Mouse (Mus musculus): ENCODE data around the gene Tmem35b. TPM values are rescaled to one million over a fixed set of nuclear protein-coding genes. Genes with fewer than 3 reads are reported as not detected.

Gene Tmem35b
- total RNA-seq, 2 experiments from 2014 or later: 5.5 to 5.8 TPM

DNA sequence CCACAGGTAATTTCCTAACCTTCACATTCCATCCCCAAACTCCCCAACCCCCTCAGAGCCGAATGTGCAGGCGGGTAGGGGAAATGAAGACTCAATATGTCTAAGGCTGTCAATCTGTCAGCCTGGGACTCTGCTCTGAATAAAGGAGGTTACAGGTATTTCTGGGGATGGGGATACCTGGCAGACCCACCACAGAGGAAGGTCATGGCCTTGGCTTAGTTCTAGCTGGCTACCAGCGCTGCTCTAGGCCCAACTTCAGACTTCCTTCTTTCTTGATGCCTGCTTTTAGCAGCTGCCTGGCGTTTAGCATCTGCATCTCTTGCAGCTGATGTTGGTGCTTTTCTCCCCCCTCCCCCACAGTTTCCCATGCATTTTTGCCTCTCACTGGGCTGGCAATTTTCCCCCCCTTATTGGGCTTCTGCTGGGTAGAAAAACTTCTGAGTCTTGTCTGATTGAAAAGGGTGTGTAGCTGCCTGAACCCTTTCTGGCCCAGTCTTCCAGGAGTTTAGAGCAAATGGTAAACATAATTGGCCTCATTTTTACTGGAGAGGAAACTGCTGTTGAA lies 47.9 kb downstream of the Tmem35b start:
- DNase-seq (ENCODE audit: low spot score in 2 of 2): no peak
- Histone ChIP-seq H3K27ac (peak overlapping the region; percentile 96), H3K4me3 (peak overlapping the region; percentile 81)
- no peak for TF ChIP-seq CTCF (conservative IDR thresholded peaks at IDR 0.05)

DNA sequence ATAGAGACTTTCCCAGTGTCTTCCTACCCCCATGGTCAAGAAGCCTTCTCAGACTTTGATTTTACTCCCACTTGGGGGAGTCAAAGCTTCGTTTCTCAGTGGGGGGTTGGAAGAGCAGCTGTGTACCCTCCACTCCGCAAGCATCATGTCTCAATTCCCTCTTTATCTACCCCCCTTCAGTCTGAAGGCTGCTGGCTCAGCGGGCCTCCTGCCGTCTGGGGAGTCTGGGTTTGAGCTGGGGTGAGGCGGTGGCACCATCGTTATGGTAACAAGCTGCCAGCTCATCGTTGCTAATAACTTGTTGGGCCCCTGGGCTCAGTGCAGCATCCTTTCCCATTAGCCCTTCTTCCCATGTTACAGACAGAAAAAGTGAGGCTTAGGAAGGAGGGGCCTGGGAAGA lies 48.6 kb downstream of the Tmem35b start:
- DNase-seq (ENCODE audit: low spot score in 2 of 2): no peak
- Histone ChIP-seq H3K4me3 (peak overlapping the region; percentile 51), H3K27ac (peak overlapping the region; percentile 96)
- no peak for TF ChIP-seq CTCF (conservative IDR thresholded peaks at IDR 0.05)

DNA sequence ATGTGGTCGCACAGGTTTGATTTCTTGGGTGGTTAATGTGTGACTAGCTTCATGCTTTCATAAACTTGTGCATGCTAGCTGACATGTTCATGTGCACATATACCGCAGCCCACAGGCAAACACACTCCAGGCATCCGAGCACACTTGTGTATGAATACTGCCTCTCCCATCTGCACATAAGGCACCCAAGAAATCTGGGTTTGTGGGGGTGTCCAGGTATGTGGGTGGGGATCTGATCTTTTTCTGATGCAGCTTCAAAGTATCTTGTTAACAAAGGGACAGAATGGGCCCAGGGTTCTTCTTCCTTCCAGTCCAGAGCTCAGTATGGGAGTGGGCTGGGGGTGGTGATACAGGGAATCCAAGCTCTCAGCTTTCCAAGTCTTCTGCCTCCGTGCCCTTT lies 49.1 kb downstream of the Tmem35b start:
- no peak for DNase-seq (ENCODE audit: low spot score in 2 of 2)

DNA sequence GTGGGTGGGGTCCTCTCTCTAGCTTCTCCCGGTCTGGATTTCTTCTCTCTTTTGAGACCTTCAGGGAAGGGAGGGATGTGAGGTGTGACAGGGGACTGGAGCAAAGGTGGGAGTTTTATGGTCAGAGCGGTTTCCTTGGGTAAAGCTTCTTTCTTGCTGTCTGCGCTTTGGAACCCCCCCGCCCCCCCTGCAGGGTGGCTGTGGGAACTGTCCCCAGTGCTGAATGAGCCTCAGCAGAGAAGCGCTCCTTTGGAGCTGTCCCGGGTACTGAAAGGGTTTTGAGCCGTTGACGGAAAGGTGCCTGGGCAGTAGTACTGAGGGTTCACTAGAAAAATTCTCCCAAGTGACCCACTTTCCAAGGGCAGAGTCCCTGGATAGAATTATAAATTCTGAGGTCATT lies 50.0 kb downstream of the Tmem35b start:
- Histone ChIP-seq H3K4me3 (peak overlapping the region; percentile 51), H3K27ac (peak overlapping the region; percentile 96)
- TF ChIP-seq CTCF (conservative IDR thresholded peaks at IDR 0.05): peak; percentile 57
- no peak for DNase-seq (ENCODE audit: low spot score in 2 of 2)

More for the DNA sequence above, 49.1 kb downstream of the Tmem35b start:
- Histone ChIP-seq H3K4me3 (peak overlapping the region; percentile 51), H3K27ac (peak overlapping the region; percentile 96)
- no peak for TF ChIP-seq CTCF (conservative IDR thresholded peaks at IDR 0.05)

DNA sequence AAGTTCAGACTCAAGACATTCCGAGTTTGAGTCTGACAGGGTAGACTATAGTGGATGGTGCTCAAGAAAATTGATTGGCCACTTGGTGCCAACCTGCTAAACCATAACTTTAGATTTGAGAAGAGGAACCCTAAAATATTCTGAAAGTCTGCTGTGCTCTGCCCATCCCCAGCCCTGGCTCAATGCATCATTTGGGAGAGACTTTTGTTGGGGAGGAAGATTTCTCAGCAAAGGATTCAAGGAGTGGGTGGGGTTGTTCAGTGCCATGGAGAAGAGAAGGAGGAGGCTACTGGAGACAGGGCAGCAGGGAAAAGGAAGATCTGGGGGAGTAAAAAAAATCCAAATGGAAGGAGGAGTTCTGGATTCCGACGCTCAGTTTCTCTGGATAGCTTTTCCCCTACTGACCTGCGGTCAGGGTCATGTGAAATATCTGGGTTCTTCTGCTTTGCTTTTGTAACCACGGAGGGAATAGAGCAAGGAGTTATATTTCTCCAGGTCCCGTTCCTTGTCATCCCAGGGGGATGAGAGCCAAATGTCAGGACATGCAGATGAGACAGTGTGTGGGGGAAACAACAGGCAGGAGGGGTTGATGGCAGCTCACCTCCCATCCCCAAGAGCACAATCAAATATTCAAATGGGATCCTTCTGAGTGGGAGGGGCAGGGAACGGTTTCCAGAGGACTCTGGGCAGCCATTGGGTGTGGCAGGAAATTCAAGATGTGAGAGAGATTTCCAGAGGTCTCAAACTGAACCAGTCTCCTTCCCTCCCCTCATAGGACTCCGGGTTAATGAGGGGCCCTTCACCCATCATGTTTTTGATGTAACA lies 50.8 kb downstream of the Tmem35b start:
- H3K27ac ChIP-seq: peak overlapping the region; percentile 96
- DNase-seq (ENCODE audit: low spot score in 2 of 2): no peak
- H3K4me3 ChIP-seq: peak overlapping the region; percentile 51
- TF ChIP-seq CTCF (conservative IDR thresholded peaks at IDR 0.05): no peak

DNA sequence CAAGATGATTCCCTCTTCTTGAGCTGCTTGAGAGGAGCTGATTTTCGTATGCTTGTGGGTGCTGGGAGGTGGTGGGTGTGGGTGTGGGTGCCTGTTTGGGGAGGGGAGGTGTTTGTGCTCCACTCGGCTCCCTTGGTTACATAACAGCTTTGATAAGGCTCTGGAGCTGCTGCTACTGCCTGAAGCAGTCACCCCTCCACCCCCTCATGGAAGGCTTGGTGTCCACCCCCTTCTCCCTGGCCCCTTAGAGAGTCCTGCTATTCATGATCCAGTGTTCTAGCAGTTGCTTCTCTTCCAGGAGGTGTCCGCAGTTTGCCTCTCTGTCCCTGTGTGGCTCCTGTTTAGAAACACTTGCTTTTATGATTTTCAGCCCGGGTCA lies 51.4 kb downstream of the Tmem35b start:
- DNase-seq (ENCODE audit: low spot score in 2 of 2): peak in 1 of 2 experiments; percentile 80
- TF ChIP-seq CTCF (conservative IDR thresholded peaks at IDR 0.05): no peak
- H3K4me3 ChIP-seq: peak overlapping the region; percentile 51
- H3K27ac ChIP-seq: peak overlapping the region; percentile 96

DNA sequence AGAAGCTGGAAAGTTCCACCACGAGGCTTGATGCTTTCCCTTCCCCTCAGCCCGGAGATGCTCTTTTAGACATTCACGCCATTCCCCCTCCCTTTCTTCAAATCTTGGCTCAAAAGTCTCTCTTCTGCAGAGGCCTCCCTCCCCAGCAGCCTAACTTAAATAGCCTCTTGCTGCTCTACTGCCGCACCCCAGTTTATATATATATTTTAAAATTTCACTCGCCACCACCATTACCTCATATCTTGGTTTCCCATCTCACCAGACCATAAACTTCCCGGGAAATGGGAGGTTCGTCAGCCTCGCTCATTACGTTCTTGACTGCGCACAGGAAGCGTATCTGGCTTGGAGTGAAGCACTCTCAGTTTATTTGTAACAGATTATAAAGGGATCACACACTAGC lies 54.5 kb downstream of the Tmem35b start:
- TF ChIP-seq CTCF (conservative IDR thresholded peaks at IDR 0.05): no peak
- H3K27ac ChIP-seq: peak overlapping the region; percentile 91
- no peak for DNase-seq (ENCODE audit: low spot score in 2 of 2)

DNA sequence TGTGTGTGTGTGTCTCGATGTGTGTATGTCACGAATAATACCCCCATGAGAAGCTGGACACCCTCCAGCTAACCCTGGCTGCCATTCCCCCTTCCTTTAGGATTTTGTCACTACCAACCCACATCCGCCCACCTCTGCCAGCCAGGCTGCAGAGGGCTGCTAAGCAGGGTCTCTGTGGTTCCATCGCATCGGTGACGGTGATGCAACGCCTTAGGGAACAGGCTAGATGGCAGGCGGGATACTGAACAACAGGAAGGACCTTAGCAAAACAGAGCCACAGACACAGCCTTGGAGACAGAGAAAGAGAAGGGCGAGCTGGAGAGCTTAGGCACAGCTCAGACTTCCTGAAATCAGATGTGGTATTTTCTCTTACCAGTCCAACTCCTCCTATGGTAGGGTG lies 55.2 kb downstream of the Tmem35b start:
- H3K27ac ChIP-seq: peak overlapping the region; percentile 91
- TF ChIP-seq CTCF (conservative IDR thresholded peaks at IDR 0.05): no peak
- H3K4me3 ChIP-seq: no peak overlapping the region; the same call in 1 of the 2 replicates
- no peak for DNase-seq (ENCODE audit: low spot score in 2 of 2)

More for the DNA sequence above, 54.5 kb downstream of the Tmem35b start:
- no peak overlapping the region for H3K4me3 ChIP-seq

Other genes starting within 250 kb of the Tmem35b start
- gene Zmym4, start 155.6 kb upstream of the Tmem35b start, total RNA-seq (2021): 10 to 100 TPM; 47.6 to 51.9 TPM
- 100 to 1,000 TPM; 279 to 306 TPM for gene Sfpq, start 102.4 kb upstream of the Tmem35b start, total RNA-seq (2021)
- gene Zmym1, start 62.5 kb upstream of the Tmem35b start, total RNA-seq (2021): 10 to 100 TPM; 12.9 to 14.3 TPM
- gene Zmym6, start 46.3 kb upstream of the Tmem35b start, total RNA-seq (2021): 10 to 100 TPM; 34.9 to 41.7 TPM
- gene Dlgap3, start 45.5 kb downstream of the Tmem35b start, total RNA-seq (2021): 100 to 1,000 TPM; 283 to 292 TPM
- 10 to 100 TPM; 48.5 to 55.1 TPM for gene Smim12, start 120.1 kb downstream of the Tmem35b start, total RNA-seq (2021)
- gene Gja4, start 190.3 kb downstream of the Tmem35b start, total RNA-seq (2021): 1 to 10 TPM; 2.2 to 4.2 TPM
- gene Gjb3, start 207.2 kb downstream of the Tmem35b start, total RNA-seq (2021): under 1 TPM; 0.37 to 0.38 TPM
- not detected for gene Gjb4, start 230.4 kb downstream of the Tmem35b start, total RNA-seq (2021)
- not detected for gene Gjb5, start 234.5 kb downstream of the Tmem35b start, total RNA-seq (2021)